Mouse (Mus musculus) heart, adult 2 months (tissue): ENCODE results near the gene Icosl.

Source experiments
- CTCF ChIP-seq: fragments of 200-600 bp; IDR thresholded peaks from 2 replicates; pipeline ENCODE4 v1.8.1; 2022; ENCODE audit warnings: antibody characterized with exemption, mild to moderate bottlenecking, moderate library complexity
- EP300 ChIP-seq: fragments of 200-500 bp; IDR thresholded peaks from 2 replicates; pipeline ENCODE4 v1.6.1; 2011; ENCODE audit warnings: low read depth, low read length, control low read depth; ENCODE audit not compliant: insufficient read depth
- POLR2A ChIP-seq: fragments of 200-500 bp; IDR thresholded peaks from 2 replicates; pipeline ENCODE4 v1.6.1; 2011; ENCODE audit warnings: mild to moderate bottlenecking, low read depth, low read length, control low read depth; ENCODE audit not compliant: insufficient read depth

- no peak for TF ChIP-seq CTCF
- no peak for TF ChIP-seq POLR2A
- no peak for TF ChIP-seq EP300
These were observed 37.1 kb upstream of the Icosl start for GRCm38 (mm10) chr10:78031987-78032386.
